8 mouse cellular contexts compared by ENCODE assay signal in genomic region chr13:99412477-99413080, GRCm38 (mm10).
DNase-seq lines count a peak whose midpoint lies in the region; ATAC-seq lines count a peak whose summit lies in the region.

No protein-coding gene starts in this region.

- H3K36me3 ChIP-seq in heart, embryonic 11.5 days (ENCODE audit: control insufficient read depth, insufficient read depth, low read length): peaks cover 7% of the 10 kb centered on the region; the same call in 1 of the 2 replicates
- peaks cover 57% of the 10 kb centered on the region for H3K36me3 ChIP-seq in kidney, embryonic 15.5 days

- no peaks in the 10 kb centered on the region for H3K27me3 ChIP-seq in heart, embryonic 11.5 days (ENCODE audit: control insufficient read depth, insufficient read depth, low read length)
- no peaks in the 10 kb centered on the region for H3K27me3 ChIP-seq in kidney, embryonic 15.5 days

- peak; percentile 30 for DNase-seq in testis, postnatal 14 days (ENCODE audit: low spot score)
- DNase-seq in testis, postnatal 10 days (ENCODE audit: low spot score): no peak
- peak; percentile 71 to 72 for DNase-seq in cerebellum, postnatal 14 days
- DNase-seq in mesoderm, embryonic 11.5 days (ENCODE audit: low read depth, low spot score): peak; percentile 52
- DNase-seq in right cerebral cortex, adult 2 months (ENCODE audit: low spot score in 2 of 2): no peak

- H3K4me1 ChIP-seq in heart, embryonic 11.5 days (ENCODE audit: control insufficient read depth, insufficient read depth, low read length): 0 out of 2 replicates have a peak, but pooled peaks cover 6% of the 10 kb centered on the region
- peaks cover 45% of the 10 kb centered on the region for H3K4me1 ChIP-seq in kidney, embryonic 15.5 days

- no peak for ATAC-seq in heart, embryonic 11.5 days (replicated peaks; ENCODE audit: insufficient number of reproducible peaks, low FRiP score, low TSS enrichment)
- ATAC-seq in kidney, embryonic 15.5 days (replicated peaks; ENCODE audit: low FRiP score): peak; percentile 44; the same call in 1 of the 2 replicates
- ATAC-seq in CD4-positive, CD25-positive, alpha-beta regulatory T cell, adult 4 months: no peak

- H3K27ac ChIP-seq in heart, embryonic 11.5 days (ENCODE audit: low read depth, low read length): peak overlapping the region; percentile 51
- H3K27ac ChIP-seq in kidney, embryonic 15.5 days: peak overlapping the region; percentile 78

- no peak overlapping the region for H3K4me2 ChIP-seq in heart, embryonic 11.5 days
- H3K4me2 ChIP-seq in kidney, embryonic 15.5 days: no peak overlapping the region

- H3K9ac ChIP-seq in heart, embryonic 11.5 days (ENCODE audit: low read depth, low read length): 0 out of 2 replicates have a peak overlapping the region, but pooled peaks have one; percentile 6
- no peak overlapping the region; the same call in 1 of the 2 replicates for H3K9ac ChIP-seq in kidney, embryonic 15.5 days

- no peaks in the 10 kb centered on the region for H3K9me3 ChIP-seq in heart, embryonic 11.5 days (replicated peaks; ENCODE audit: control insufficient read depth, low read length)
- H3K9me3 ChIP-seq in kidney, embryonic 15.5 days (replicated peaks): no peaks in the 10 kb centered on the region

- 49% methylated on average over 11 of the region's 11 CpGs for WGBS in heart, embryonic 11.5 days (ENCODE audit: insufficient replicate concordance)
- 32% methylated on average over 11 of the region's 11 CpGs for WGBS in kidney, embryonic 15.5 days

- H3K4me3 ChIP-seq in heart, embryonic 11.5 days (ENCODE audit: low read depth, low read length): no peak overlapping the region
- H3K4me3 ChIP-seq in kidney, embryonic 15.5 days (replicated peaks): no peak overlapping the region

Comparison
In these comparisons a context has a peak if more than half of its experiments do, and no peak if none do; other contexts are left out.
1. DNase-seq: peak in testis, postnatal 14 days (single experiment), cerebellum, postnatal 14 days (2 of 2) and mesoderm, embryonic 11.5 days (single experiment); none in testis, postnatal 10 days (single experiment) and right cerebral cortex, adult 2 months (0 of 2).